Mouse (Mus musculus) heart, adult 18-20 months (tissue): ENCODE measurements around the gene Plekhg6. TPM values are rescaled to one million over a fixed set of nuclear protein-coding genes. Genes with fewer than 3 reads are reported as not detected.
A peak's percentile ranks its signal among the peaks of the same experiment; 100 is the strongest.

Source experiments
- DNase-seq, 2 experiments: peaks; one replicate each; pipeline ENCODE4 v3.0.0; 2021 to 2022; ENCODE audit warnings: mixed read lengths in 1 of 2
- total RNA-seq, 2 experiments: library from RNA; stranded (reverse); gene quantifications; 2 replicates each; pipeline ENCODE4 v1.2.3; 2021

The Plekhg6 gene
- total RNA-seq, 2 experiments from 2014 or later = not detected

GRCm38 (mm10) chr6:125353655-125354054 lies 26.9 kb downstream of the Plekhg6 start:
- DNase-seq = no peak

GRCm38 (mm10) chr6:125353221-125353620 lies 27.4 kb downstream of the Plekhg6 start:
- no peak for DNase-seq

- DNase-seq = no peak
Observed at GRCm38 (mm10) chr6:125352811-125353210, 27.8 kb downstream of the Plekhg6 start.

DNA sequence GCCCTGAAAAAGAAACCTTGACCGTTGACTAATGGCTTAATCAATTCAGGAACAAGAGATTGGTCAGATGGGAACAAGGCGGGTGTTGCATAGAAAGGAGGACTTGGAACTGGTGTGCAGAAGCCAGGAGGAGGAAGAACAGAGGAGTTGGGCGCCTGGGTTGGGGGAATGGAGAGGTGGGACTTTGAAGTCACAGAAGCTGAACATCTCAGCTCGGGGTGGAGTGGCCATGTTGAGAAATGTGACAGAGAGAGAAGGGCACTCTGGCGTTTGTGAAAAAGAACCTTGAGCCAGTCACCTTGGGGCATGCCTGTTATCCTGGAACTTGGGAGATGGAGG lies 28.6 kb downstream of the Plekhg6 start:
- no peak for DNase-seq

DNA sequence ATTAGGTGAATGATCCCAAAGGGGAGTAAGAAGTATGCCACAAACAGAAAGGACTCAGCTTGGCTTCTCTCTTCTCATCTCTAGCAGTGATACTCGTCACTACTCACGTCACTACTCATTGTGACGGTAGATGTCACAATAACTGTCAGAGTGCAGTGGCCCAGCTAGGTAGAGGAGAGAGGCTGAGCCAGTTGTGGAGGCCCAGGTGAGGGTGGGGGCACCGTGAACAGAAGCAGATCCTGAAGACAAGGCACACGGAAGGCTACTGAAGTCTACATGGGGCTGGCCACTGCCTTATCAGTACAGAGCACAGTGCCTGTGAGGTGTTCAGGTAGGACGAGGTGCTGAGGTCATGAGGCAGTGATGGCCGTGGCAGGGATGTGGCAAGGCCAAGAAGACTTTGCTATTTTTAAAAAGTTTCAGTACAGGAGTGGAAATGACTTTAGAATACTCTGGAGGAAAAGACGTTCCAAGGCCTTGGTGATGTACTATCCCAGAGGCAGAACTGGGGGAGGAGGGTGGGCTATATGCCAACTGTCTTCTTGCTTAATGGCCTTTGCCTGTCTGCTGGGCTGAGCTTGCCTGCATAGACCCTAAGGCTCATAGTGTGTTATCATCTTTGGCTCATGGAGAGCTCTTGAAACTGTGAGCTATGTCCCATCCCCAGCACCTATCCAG lies 29.1 kb downstream of the Plekhg6 start:
- peak; percentile 74 to 80 for DNase-seq

DNA sequence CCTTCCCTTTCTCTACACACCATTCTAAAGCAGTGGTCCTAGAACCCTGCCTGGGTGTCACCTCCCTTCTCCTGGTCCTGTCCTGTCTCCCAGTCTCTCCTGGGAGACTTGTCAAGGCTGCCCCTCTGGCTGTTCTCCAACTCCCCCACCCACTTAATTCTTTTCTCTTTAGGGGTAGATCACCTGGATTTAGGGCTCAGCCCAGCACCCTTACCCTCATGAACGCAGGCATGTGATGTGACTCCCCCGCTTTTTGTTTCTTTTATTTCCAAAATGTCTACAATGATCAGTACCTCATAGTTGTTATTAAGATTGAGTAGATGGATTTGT lies 29.6 kb downstream of the Plekhg6 start:
- DNase-seq = no peak

DNA sequence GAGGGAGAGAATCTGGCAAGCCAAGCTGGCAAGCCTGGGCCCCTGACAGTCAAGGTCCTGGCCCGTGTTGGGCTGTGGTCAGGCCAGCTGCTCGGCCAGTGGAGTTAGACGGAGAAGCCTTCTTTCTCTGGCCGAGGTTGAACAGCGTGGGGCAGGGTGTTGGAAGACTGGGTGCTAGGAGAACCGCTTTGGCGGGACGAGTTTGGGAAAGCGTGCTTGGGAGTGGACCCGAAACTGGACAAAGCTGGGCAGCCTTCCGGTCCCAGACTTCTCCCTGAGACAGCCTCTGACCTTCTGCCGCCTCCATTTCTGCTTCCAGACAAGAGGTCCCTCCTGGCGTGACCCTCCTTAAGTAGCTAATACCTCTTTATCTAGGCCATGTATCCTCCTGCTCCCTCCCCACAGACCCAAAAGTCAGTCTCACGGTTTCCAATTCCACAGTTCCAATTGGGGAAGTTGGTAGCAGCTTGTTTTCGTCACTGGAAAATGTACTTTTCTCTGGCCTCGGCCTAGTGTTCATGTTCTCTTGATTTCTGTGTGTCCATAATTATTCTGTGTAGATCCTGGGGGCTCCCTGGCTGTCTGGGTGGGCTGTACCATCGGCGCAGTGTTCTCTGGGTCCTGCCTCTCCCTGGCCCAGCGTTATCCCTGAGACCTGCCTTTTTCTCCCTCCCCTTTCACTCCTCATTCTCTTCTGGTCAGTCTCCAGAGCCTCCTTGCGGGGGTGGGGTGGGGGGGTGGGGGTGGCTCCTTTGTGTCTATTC lies 30.2 kb downstream of the Plekhg6 start:
- peak; percentile 58 to 72 for DNase-seq

DNA sequence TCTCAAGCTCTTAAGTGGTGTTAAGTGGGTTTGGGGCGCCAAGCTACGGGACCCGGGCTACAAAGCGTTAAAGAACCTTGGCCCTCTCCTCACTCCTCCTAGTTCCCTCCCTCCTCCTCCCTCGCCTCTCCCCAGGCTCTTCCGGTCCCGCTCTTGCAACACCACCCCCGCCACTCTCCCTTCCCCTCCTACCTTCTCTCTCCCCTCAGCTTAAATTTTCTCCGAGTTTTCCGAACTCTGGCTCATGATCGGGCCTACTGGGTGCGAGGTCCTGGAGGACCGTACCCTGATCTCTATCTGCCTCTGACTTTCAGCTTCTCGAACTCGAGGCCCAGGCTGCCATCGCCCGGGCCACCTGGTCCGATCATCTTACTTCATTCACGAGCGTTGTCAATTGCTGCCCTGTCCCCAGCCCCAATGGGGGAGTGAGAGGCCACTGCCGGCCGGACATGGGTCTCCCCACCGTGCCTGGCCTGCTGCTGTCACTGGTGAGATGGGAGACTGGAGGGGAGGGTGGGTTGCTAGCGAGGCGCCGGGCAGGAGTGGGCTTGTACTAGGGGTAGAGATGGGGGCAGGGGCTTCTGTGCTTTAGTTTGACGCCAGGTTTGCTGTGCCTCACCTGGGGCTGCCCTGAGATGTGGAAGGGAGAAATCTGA lies 30.9 kb downstream of the Plekhg6 start:
- DNase-seq = peak; percentile 83 to 88

DNA sequence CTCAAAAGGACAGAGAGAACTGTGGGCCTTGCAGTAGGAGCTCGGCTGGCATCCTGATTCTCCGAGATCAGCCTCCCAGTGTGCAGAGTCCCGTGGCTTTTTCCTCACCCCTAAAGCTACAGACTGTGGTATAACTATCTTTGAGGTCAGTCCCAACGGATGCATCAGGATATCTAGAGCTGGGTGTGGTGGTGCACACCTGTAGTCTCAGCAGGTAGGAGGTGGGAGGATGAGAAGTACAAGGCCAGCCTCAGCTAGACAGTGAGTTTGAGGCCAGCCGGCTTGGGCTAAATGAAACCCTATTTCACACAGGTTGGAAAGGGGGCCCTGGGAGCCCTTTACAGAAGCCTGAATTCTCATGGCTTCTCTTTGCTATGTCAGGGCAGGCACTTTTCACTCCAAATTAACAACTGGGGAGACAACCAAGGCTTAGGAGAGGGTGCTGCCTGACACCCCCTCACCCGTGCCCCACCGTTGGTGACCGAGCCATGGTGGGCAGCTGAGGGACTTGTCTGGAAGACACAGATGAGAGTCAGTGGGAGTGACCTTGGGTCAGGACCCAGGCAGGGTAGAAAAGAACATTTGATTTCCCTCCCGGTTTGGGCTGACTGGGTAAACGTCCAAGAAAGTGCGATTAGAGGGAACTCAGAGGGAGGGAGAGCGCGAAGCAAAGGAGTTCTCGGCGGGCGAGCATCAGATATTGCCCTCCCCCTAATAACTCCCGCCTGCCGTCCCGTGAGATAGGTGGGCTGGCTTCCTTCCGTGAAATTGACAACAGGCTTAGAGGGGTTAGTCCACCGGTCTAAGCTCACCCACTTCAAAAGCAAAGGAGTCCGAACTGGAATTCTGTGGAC lies 31.6 kb downstream of the Plekhg6 start, which contains the start of gene Tnfrsf1a:
Gene Tnfrsf1a, plus strand, starts transcription at position 642 of the 854 bp plus-strand sequence.
- DNase-seq = peak in 1 of 2 experiments; percentile 50

DNA sequence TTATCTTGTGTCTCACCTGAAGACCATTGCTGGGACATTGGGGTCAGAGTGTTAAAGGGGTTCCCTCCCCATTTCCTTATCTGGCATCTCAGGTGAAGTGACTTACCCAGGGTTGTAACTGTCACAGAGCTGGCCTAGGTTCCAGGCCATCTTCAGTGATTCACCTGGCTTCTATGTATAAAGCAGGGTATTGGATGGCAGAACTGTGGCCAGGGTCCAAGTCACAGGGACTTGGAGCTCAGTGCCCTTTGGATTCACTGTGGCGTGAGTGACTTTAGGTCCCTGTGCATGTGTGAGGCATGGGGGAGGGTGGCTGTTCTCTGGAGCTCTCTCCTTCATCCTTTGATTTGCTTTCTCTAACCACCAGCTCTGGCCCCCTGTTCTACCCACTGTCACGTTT lies 34.6 kb downstream of the Plekhg6 start:
- no peak for DNase-seq

DNA sequence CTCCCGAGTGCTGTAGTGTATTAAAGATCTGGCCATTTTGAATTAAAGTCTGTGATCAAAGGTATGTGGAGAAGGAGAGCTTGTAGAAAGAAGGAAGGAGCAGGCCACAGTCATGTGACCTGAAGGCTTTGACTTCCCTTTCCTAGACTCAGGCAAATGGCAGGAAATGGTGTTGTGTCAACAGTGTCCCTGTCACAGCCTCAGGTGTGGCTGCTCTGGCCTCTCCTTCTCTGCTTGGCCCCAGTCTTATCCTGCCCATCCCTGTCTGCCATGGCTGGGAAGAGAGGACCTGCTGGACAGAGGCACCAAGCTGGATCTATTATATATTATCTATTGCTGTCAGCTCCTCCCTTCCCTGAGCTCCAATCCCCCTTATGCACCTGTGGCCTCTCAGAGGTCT lies 35.0 kb downstream of the Plekhg6 start:
- no peak for DNase-seq

GRCm38 (mm10) chr6:125344866-125345265 lies 35.7 kb downstream of the Plekhg6 start:
- no peak for DNase-seq

DNA sequence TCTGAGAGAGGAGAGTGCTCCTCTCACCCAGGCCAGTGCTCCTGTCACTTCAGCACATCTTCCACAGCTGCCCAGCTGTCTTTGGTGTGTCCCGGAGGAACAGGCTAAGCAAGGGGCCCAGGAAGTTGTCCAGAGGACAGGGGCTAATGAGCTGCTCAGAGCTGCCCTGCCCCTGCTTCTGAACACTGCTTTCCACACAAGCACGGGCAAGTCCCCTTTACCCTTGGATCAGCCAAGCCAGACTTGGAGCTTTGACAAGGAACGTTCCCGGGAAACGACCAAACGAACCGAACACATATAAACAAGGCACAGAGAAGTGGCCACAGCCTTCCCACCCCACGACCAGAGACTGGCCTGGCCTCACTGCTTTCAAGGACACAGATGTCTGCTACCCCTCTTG lies 36.5 kb downstream of the Plekhg6 start:
- DNase-seq = peak; percentile 63 to 71

DNA sequence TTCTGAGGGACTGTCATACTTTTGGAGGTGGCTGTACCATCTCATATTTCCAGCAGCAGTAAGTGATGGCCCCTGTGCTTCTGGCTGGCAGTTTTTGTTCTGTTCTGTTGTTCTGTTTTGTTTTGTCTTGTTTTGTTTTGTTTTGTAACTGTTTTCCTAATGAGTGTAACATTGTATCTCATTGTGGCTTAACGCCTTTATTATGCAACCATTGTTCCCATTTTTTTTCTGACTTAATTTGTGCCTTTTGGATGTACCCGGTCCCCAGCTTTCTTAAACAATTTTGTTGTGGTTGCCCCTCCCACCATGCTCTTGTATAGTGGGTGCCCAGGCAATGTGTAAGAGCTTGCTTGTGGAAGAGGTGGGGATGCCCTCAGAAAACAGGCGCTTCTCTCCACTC lies 38.4 kb downstream of the Plekhg6 start:
- no peak for DNase-seq

- DNase-seq = peak in 1 of 2 experiments; percentile 37
Observed at GRCm38 (mm10) chr6:125340244-125340643, 40.3 kb downstream of the Plekhg6 start.

DNA sequence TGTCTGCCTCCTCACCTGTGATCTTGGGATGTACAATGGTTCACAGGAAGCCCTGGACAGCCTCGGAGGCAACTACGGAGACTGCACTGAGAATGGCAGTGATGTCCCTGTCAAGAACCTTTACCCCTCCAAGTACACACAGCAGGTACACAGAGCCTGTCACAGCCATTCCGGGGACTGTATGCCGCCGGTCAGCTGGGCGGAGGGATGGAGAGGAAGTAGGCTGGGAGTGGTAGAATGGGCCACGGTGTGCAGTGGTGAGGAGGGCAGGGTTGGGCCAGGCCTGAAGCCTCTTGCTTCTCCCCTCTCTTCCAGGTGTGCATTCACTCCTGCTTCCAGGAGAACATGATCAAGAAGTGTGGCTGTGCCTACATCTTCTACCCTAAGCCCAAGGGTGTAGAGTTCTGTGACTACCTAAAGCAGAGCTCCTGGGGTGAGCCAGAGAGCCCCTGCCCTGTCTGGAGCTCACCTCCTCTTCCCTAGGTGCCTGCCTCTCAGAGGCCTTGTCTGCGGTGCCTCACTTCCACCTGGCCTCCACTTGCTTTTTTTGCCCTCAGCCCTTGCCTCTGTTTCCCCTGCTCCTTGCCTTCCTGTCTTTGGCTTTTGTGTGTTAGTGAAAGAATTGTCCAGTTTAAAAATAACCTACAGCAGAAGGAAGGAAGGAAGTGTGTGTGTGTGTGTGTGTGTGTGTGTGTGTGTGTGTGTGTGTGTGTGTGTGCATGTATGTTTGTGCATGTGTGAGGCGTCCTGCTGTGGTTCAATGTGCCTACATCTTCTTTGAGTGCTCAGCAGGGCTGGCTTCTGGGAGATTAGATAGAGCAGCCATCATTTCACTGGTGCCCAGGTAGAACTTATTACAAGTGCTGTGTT lies 41.6 kb downstream of the Plekhg6 start:
- DNase-seq = no peak

GRCm38 (mm10) chr6:125334356-125334755 lies 46.2 kb downstream of the Plekhg6 start:
- no peak for DNase-seq

GRCm38 (mm10) chr6:125333112-125333899 lies 47.3 kb downstream of the Plekhg6 start:
- peak in 1 of 2 experiments; percentile 43 for DNase-seq

DNA sequence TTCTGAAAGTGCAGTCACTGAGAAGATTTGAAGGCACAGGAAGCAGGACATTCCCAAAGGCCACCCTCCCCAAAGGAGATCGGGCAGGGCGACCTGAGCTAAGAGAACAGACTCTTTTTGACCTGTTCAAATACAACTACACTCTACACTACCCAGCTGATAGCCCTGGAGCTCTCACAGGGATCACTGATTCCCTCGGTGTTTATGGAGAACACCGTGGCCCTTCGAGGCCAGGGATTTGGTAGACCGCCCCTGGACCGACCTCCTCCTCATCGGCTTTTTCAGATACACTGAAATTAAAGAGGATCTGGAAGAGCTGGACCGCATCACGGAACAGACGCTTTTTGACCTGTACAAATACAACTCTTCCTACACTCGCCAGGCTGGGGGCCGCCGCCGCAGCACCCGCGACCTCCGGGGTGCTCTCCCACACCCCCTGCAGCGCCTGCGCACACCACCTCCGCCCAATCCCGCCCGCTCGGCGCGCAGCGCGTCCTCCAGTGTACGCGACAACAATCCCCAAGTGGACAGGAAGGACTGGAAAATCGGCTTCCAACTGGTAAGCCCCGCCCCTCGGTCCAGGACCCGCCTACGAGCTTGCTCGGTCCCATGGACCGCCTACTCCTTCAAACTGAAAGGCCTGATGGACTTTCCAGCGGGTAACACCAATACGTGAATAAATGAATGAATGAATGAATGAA lies 49.8 kb downstream of the Plekhg6 start:
- DNase-seq = peak; percentile 97

DNA sequence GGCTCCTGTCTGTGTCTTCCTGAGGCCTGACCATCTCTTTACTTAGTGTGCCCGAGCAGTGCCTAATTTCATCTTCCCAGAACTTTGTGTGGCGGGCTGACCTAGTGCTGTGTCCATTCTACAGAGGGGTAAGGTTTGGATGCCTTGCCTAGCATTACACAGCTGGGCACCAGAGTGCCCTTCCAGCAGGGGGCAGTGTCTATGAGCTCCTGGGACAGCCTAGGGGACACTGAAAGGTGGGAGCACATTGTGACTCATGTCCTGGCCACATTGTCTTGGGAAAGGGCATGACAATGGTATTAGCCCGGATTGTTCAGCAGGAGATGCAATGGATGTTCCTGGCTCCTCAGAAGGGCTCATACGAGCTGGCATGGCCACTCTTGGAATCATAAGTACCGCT lies 52.4 kb downstream of the Plekhg6 start:
- peak; percentile 68 to 78 for DNase-seq
